Mouse (Mus musculus) megakaryocyte, embryonic 14.5 days (primary cell): ENCODE measurements around the gene Tab2.

Experiments used
- FLI1 ChIP-seq: IDR thresholded peaks from 2 replicates; pipeline ENCODE4 v1.6.1; 2012; ENCODE audit warnings: low read length, inconsistent platforms, mixed read lengths
- GATA1 ChIP-seq: IDR thresholded peaks from 3 replicates; pipeline ENCODE4 v1.6.1; 2012; ENCODE audit warnings: mixed read lengths, low read length, inconsistent platforms, borderline replicate concordance

GRCm38 (mm10) chr10:7904157-7904556 is 51.9 kb downstream of the Tab2 start:
- no peak for TF ChIP-seq GATA1
- TF ChIP-seq FLI1, result no peak
